Mouse (Mus musculus) heart, postnatal 0 days (tissue): ENCODE measurements at regions not wholly inside any gene's neighbourhood (a gene's known extent, or its start where the extent isn't known, plus 50 kb on each side); places are given as distances from the start of the nearest gene placed in this dataset.

Experiments
- CTCF ChIP-seq: IDR thresholded peaks from 2 replicates; pipeline ENCODE4 v1.5.1; 2016; ENCODE audit warnings: antibody characterized with exemption, control low read depth, low read depth
- EP300 ChIP-seq: IDR thresholded peaks from 2 replicates; pipeline ENCODE4 v1.6.1; 2016; ENCODE audit warnings: antibody characterized with exemption, low read depth

GRCm38 (mm10) chr9:67614068-67614727, 54.7 kb upstream of the Tln2 start:
- TF ChIP-seq CTCF (no peak), EP300 (no peak)
